Mouse (Mus musculus) left cerebral cortex, adult 18-20 months (tissue): ENCODE results near the gene Taz. TPM values are rescaled to one million over a fixed set of nuclear protein-coding genes. Genes with fewer than 3 reads are reported as not detected.

Source experiments
- DNase-seq, 2 experiments: peaks; one replicate each; pipeline ENCODE4 v3.0.0; 2021 to 2022; ENCODE audit warnings: low spot score in 2 of 2, mixed read lengths in 1 of 2
- total RNA-seq, 2 experiments: library from RNA; stranded (reverse); gene quantifications; 2 replicates each; pipeline ENCODE4 v1.2.3; 2021

Gene Taz
- total RNA-seq, 2 experiments from 2014 or later = 60.4 to 62.5 TPM

GRCm38 (mm10) chrX:74273422-74274322, 8.0 kb upstream of the Taz start:
- DNase-seq = no peak

GRCm38 (mm10) chrX:74277916-74278315, 3.8 kb upstream of the Taz start:
- DNase-seq = no peak

- DNase-seq = no peak
Measured at GRCm38 (mm10) chrX:74281041-74281731, 526 bp upstream of the Taz start.

- peak; percentile 78 to 83 for DNase-seq
Measured at GRCm38 (mm10) chrX:74282395-74283091, 831 bp downstream of the Taz start.

GRCm38 (mm10) chrX:74283092-74283437, 1.4 kb downstream of the Taz start:
- DNase-seq = no peak

GRCm38 (mm10) chrX:74293431-74293830, 11.7 kb downstream of the Taz start:
- DNase-seq = no peak

GRCm38 (mm10) chrX:74296538-74297448, 15.1 kb downstream of the Taz start, which contains the start of gene Atp6ap1:
TSS of gene Atp6ap1 (plus strand) at chrX:74297097.
- DNase-seq = peak; percentile 90 to 91

GRCm38 (mm10) chrX:74298348-74298747, 16.6 kb downstream of the Taz start:
- no peak for DNase-seq

- DNase-seq = no peak
Measured at GRCm38 (mm10) chrX:74299721-74300120, 18.0 kb downstream of the Taz start.

GRCm38 (mm10) chrX:74304867-74305700, 23.4 kb downstream of the Taz start, which contains the start of gene Gdi1:
TSS of gene Gdi1 (plus strand) at chrX:74304998.
- DNase-seq = peak; percentile 52 to 67

GRCm38 (mm10) chrX:74312540-74313464, 31.1 kb downstream of the Taz start, which contains the start of gene Fam50a:
TSS of gene Fam50a (plus strand) at chrX:74313033.
- DNase-seq = peak; percentile 85 to 89

- peak; percentile 43 to 58 for DNase-seq
Measured at GRCm38 (mm10) chrX:74328725-74329161, 47.0 kb downstream of the Taz start, which contains the start of gene Plxna3. TSS of gene Plxna3 (plus strand) at chrX:74329066.

- DNase-seq = no peak
Measured at GRCm38 (mm10) chrX:74329215-74329671, 47.5 kb downstream of the Taz start.

- no peak for DNase-seq
Measured at GRCm38 (mm10) chrX:74330166-74330930, 48.6 kb downstream of the Taz start.
